Mouse (Mus musculus): Measurements from ENCODE around the gene Wfdc15b.

Gene Wfdc15b

DNA sequence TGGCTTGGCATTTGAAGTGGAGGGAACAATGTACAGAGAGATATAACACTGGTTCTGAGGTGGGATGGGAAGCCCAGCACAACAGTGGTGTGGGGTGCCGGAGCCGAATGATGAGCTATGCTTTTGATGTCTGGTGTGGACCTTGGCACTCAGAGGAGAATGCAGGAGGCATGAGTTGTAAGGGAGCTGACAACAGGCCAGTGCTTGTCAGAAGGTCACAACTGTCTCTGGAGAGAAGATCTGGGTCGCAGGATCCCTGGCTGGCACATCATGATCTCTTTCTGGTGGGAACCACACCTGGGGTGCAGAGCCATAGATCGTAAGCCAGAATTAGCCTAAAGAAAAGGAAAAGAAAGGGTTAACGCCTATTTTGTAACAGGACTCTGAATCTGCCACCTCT is 43.6 kb downstream of the Wfdc15b start:
- DNase-seq: no peak

DNA sequence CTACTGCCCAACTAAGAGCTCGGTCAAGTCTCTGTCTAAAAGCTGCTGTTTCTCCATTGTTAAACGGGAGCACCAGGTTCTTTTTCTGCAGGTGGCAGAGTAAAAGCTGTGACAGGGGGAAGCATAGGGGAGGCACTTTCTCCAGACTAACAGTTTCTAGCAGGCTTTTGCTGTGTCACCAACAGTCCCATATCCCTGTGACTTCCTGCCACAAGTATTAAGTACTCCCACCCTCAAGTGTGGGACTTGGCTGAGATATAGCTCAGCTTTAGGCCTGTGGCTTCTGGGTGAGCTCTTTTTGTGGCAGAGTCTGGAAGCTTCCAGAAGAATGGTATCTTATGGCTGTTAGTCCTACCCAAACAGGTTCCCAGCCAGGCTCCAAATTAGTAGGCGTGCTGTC is 45.6 kb downstream of the Wfdc15b start:
- DNase-seq: no peak

DNA sequence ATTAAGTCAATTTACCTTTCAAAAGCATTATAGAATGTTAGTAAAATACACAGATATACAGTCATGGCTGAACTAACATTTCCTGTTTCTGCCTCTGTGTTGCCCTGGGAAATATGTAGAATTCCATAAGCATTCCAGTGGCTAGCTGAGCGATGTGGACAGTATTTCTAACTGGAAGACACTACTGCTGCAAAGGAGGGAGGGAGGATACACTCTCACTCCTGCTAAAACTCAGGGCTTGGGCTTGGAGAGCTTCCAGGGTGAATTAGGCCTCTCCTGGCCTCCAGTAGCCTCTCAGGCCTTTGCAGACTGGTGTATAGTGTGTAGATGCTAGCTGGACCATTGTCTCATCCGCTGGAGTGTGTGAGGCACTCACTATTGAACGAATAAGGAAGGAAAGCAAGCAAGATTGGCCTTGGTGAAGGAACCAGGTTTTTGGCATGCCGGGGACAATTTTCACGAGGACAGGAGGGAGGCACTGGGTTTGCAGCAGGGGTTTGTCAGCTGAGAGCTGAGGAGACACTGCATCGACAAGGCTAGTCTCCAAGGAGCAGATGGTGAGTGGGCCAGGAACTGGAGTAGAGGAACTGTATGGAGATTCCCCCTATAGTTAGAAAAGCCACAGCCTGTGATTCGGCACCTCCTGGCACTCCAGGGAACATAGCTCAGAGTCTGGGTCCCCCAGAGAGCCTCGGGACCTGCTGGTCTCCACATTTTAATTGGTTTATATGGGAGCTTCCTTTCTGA is 46.6 kb downstream of the Wfdc15b start:
- DNase-seq: no peak

DNA sequence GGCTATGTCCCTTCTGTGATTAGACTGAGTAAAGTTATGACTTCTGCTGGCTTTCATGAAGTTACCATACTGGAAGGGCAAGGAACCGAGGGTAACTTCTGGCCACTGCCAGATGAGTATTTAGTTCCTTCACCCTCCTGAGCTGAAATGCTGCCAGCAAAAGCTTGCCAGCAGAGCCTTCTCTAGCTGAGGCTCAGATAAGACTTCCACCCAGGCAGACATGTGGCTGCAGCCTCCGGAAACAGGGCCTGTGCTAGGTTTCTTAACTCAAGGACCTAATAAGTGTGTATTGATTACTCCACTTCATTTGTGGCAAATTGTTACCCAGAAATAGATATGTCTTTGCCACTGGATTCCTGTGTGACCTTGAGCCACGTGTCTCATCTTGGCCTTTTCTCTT is 48.1 kb downstream of the Wfdc15b start:
- DNase-seq: no peak

DNA sequence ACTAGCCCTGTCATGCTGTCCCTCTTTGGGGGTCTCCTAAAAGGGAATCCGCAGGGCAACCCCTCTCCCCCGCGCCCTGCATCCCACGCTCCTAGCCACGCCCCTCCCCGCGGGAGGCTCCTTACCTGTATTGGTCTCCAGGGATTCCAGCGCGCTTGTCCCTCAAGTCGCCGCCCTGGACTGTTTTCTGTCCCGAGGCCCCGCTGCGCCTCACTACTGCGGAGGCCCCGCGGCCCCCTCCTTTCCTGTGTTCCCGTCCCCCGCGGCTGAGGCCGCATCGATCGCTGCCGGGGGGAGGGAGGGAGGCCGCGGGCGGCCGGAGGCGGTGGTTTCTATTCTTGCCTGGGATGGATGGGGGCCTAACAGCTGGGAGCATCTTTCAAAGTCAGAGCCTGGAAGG is 50.6 kb downstream of the Wfdc15b start, which contains the start of gene Kcns1:
Gene Kcns1 (minus strand): TSS at position 212 of the 400 bp plus-strand sequence.
- DNase-seq: peak; percentile 50

DNA sequence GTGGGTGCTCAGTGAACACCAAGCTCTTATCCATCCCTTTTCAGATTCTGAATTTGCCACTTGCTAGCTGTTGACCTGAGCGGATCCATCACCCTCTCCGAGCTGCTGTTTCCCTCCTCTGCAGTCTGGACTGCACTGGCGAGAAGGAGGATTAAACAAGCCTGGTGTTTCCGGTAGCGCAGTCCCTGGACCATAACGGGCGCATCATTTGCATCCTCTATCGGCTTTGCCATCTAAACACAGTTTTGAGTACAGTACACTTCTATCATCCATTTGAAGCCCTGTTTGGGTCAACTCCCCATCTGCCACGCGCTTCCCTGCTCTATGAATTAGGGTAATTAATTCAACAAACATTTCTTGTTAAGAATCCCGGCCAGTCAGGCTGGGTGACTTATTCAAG is 51.1 kb downstream of the Wfdc15b start:
- DNase-seq: peak; percentile 37

DNA sequence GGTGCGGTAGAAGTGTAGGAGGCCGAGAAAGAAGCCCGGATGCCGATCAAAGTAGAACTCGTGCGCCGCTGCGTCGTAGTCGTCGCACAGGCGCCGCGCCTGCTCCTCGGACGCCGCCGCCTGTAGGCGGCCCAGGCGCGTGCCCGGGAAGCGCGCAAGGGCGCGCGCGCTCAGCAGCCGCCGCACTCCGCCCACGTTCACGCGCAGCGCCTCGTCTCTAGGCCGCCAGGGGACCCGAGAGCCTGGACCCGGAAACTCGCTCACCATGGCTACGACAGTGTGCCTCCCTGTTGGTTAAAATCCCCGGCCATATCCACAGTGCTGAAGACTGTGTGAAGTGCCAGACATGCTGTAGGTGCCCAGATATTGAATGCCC is 52.9 kb downstream of the Wfdc15b start:
- no peak for DNase-seq

DNA sequence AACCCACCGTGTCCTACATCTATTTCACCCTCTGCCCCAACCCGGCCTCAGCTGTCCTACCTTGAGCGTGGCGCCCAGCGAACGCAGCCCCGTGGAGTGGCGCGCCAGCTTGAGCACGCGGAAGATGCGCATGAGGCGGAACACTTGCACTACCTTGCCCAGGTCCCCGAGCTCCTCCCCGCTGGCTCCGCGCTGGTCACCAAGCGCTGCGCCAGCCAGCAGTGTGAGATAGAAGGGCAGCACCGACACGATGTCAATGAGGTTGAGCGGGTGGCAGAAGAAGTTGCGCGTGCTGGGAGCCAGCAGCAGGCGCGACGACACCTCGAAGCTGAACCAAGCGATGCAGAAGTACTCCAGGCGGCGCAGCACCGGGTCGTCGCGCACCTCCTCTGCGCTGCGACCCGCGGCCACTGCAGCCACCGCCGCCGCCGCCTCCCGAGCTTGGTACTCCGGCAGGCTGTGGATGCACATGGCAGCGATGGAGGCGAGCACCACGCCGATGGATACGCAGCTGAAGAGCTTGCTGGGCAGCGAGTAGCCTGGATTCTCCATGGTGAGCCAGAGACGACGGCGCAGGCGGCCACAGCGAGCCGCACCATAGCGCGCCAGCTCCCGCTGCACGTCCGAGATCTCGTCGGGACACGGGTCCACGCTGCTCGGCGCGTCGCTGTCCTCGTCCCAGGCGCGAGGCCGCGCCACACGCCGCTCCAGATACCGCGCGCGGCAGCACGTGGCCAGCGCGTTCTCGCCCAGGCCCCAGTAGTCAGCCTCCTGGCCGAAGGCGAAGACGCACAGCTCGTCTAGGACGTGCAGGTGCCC is 53.5 kb downstream of the Wfdc15b start:
- peak; percentile 55 for DNase-seq

DNA sequence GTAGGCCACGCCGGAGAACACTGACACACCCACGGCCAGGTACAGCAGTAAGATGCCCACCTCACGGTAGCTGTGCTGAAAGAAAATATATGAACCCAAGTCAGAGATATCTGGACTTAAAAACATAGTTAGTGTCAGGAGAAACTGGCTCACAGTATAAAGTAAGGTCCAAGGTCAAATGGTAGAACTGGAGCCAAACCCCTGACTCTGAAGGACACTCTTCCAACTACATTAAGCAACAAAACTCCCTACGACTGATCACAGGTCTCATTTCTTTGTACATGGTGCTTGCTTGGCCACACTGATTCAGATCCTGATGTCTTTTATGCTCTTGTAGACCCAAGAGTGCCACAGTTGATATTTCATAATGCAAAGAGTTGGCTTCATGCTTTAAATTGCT is 56.5 kb downstream of the Wfdc15b start:
- no peak for DNase-seq

Data from retina, postnatal 1 day (tissue).